Mouse (Mus musculus): ENCODE data around the gene Psat1. TPM values are rescaled to one million over a fixed set of nuclear protein-coding genes. Genes with fewer than 3 reads are reported as not detected.
A peak's percentile ranks its signal among the peaks of the same experiment; 100 is the strongest.

Psat1 gene
- polyA plus RNA-seq (2014; fragmentation: Nextera tagmentation; extraction: Ambion mirVana), result 88.6 and 97.9 TPM in 2 replicates

DNA sequence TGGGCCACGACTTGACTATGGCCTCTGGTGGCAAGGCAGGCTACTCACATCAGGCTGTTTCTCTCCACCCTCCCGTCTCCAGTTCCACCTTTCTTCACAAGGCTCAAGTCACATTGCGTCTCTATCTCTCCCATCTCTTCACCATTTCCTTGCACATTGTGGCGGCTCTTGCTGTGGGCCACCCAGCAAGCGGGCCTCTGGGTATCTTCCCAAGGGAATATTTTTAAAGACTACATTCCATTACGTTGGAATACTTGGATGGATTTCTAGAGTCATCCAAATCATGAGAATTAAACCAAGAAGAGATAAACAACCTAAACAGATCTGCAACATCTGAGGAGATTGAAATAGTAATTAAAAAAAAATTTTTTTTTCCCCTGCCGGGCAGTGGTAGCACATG is at the start of gene Psat1:
Gene Psat1 (minus strand): TSS at position 101 of the 400 bp plus-strand sequence.
- DNase-seq (ENCODE audit: low spot score) (no peak), ATAC-seq (ENCODE audit: insufficient number of reproducible peaks, low FRiP score, low TSS enrichment, low read depth) (no peak)
- Histone ChIP-seq H3K4me1 (ENCODE audit: control insufficient read depth, insufficient read depth, low read length) (no peaks in the 10 kb centered on the region), H3K27me3 (ENCODE audit: control insufficient read depth, insufficient read depth, low read length) (no peaks in the 10 kb centered on the region), H3K4me2 (ENCODE audit: low read depth, severe bottlenecking) (no peak within 1 kb of the TSS), H3K27ac (replicated peaks; ENCODE audit: low read depth, low read length) (no peak within 1 kb of the TSS), H3K9ac (ENCODE audit: low read length) (no peak within 1 kb of the TSS), H3K36me3 (ENCODE audit: control insufficient read depth, insufficient read depth, low read length) (no peaks in the 10 kb centered on the region), H3K4me3 (ENCODE audit: low read depth, low read length) (no peak within 1 kb of the TSS), H3K9me3 (ENCODE audit: control insufficient read depth, low read length) (no peaks in the 10 kb centered on the region)
- 88% methylated on average over 7 of the region's 7 CpGs for WGBS

DNA sequence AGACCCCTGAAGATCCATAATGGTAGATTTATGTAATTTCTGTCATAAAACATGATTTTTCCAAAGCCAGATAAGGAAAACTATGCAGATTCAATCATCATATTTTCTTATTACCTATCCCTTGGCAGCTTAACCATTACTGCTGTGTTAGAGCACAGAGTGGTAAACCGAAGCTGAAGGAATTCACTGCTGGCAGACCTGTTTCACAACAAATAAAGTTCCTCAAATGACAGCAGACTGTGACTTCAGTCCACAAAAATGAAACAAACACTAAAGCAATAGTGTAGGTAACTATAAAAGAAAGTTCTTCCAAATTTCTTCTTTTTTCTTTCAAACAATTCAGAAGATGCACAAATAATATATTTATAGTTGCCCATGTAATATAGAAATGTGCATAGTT is 43.0 kb upstream of the Psat1 start:
- Histone ChIP-seq H3K36me3 (ENCODE audit: control insufficient read depth, insufficient read depth, low read length) (no peaks in the 10 kb centered on the region), H3K27ac (replicated peaks; ENCODE audit: low read depth, low read length) (no peak overlapping the region), H3K4me2 (ENCODE audit: low read depth, severe bottlenecking) (no peak overlapping the region), H3K27me3 (ENCODE audit: control insufficient read depth, insufficient read depth, low read length) (no peaks in the 10 kb centered on the region), H3K9me3 (ENCODE audit: control insufficient read depth, low read length) (no peaks in the 10 kb centered on the region), H3K4me3 (ENCODE audit: low read depth, low read length) (no peak overlapping the region), H3K9ac (ENCODE audit: low read length) (no peak overlapping the region), H3K4me1 (ENCODE audit: control insufficient read depth, insufficient read depth, low read length) (no peaks in the 10 kb centered on the region)
- ATAC-seq (ENCODE audit: insufficient number of reproducible peaks, low FRiP score, low TSS enrichment, low read depth) (no peak), DNase-seq (ENCODE audit: low spot score) (no peak)
- WGBS, result 87% methylated on average over 1 of the region's 1 CpGs

DNA sequence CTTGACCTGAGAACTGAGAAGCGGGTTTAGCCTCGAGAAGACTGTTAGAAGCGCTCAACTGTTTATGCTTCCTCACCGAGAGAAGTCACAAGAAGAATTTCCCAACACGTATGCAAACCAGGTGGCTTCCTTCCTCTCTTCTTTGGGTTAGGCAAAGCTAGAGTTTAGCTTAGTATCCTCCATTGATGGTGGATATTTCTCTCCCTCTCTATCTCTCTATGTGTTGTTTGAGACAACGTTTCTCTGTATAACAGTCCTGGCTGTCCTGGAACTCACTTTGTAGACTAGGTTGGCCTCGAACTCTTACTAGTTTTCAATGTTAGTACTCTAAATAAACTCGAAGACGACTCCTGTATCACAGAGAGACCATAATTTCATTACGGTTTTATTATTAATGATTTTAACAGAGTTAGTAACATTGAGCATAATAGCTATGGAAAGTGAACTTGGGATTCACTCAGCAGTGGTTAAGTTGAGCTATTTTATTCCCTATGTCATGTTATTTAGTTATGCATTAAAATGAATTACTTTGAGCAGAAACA is 38.1 kb upstream of the Psat1 start:
- 0 out of 2 replicates have a peak overlapping the region, but pooled peaks have one; percentile 90 for H3K27ac ChIP-seq (replicated peaks; ENCODE audit: low read depth, low read length)
- 29% methylated on average over 10 of the region's 10 CpGs for WGBS
- H3K27me3 ChIP-seq (ENCODE audit: control insufficient read depth, insufficient read depth, low read length), result no peaks in the 10 kb centered on the region
- H3K9ac ChIP-seq (ENCODE audit: low read length), result peak overlapping the region; percentile 94; the same call in 1 of the 2 replicates
- H3K4me1 ChIP-seq (ENCODE audit: control insufficient read depth, insufficient read depth, low read length), result no peaks in the 10 kb centered on the region
- H3K36me3 ChIP-seq (ENCODE audit: control insufficient read depth, insufficient read depth, low read length), result peaks cover 3% of the 10 kb centered on the region; the same call in 1 of the 2 replicates
- peak overlapping the region; percentile 81 for H3K4me3 ChIP-seq (ENCODE audit: low read depth, low read length)
- DNase-seq (ENCODE audit: low spot score) (no peak), ATAC-seq (ENCODE audit: insufficient number of reproducible peaks, low FRiP score, low TSS enrichment, low read depth) (no peak)
- H3K4me2 ChIP-seq (ENCODE audit: low read depth, severe bottlenecking), result peak overlapping the region; percentile 71
- no peaks in the 10 kb centered on the region for H3K9me3 ChIP-seq (ENCODE audit: control insufficient read depth, low read length)

DNA sequence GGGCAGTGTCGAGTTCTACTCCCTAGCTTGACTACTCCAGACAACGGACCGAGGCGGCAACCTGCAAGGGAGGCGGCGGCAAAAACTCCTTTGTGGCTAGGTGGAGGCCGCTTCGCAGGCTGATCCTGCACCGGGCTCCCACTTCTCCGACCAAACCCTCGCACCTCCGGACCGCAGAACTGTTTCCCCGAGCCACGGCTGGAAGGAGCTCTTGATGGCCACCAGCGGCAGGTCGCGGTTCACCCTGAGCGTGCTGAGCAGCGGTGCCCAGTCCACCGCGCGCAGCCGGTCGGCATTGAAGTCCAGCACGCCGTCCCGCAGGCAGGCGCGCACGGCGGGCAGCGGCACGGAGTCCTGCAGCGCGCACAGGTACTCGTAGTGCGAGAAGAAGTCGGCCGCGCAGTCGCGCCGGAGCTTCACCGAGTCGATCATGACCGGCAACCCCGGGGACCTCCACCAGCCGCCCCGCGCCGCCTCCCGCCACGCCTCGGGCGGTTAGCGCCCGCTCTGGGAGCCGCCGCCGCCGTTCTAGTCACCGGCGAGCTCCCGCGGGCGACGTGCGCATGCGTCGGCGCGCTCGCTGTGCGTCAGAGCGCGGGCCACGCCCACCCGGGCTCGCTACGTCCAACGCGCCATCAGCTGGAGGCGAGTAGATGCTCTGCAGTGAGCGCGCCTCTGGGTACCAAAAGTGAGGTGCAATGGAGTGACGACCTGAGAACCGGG is 37.5 kb upstream of the Psat1 start, which contains the start of gene Cep78:
Gene Cep78 (minus strand): TSS at position 541 of the 723 bp plus-strand sequence.
- peak within 1 kb of the TSS; percentile 90 for H3K27ac ChIP-seq (replicated peaks; ENCODE audit: low read depth, low read length)
- under 1% methylated on average over 81 of the region's 88 CpGs for WGBS
- ATAC-seq (ENCODE audit: insufficient number of reproducible peaks, low FRiP score, low TSS enrichment, low read depth) (peak; percentile 87), DNase-seq (ENCODE audit: low spot score) (peak; percentile 92)
- no peaks in the 10 kb centered on the region for H3K9me3 ChIP-seq (ENCODE audit: control insufficient read depth, low read length)
- H3K27me3 ChIP-seq (ENCODE audit: control insufficient read depth, insufficient read depth, low read length), result no peaks in the 10 kb centered on the region
- H3K36me3 ChIP-seq (ENCODE audit: control insufficient read depth, insufficient read depth, low read length), result peaks cover 3% of the 10 kb centered on the region; the same call in 1 of the 2 replicates
- H3K4me3 ChIP-seq (ENCODE audit: low read depth, low read length), result peak within 1 kb of the TSS; percentile 81
- no peaks in the 10 kb centered on the region for H3K4me1 ChIP-seq (ENCODE audit: control insufficient read depth, insufficient read depth, low read length)
- peak within 1 kb of the TSS; percentile 71 for H3K4me2 ChIP-seq (ENCODE audit: low read depth, severe bottlenecking)
- H3K9ac ChIP-seq (ENCODE audit: low read length), result peak within 1 kb of the TSS; percentile 94

DNA sequence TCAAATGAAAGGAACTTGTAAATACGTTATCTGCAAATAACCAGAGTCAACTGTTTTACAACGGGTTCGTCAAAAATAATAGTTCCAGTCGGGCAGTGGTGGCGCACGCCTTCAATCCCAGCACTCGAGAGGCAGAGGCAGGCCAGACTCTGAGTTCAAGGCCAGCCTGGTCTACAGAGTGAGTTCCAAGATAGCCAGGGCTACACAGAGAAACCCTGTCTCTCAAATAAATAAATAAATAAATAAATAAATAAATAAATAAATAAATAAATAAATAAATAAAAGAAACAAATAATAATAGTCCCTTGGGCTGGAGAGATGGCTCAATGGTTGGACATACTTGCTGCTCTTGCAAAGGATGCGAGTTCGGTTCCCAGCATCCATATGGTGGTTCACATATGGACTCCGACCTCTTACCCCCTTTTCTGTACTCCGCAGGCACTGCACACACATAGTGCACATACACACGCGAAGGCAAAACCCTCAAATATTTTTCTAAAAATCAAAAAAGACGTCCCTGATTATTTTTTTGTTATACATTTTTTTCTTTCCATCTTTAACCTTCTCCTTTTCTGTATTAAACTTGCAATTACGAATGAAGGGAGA is 36.7 kb upstream of the Psat1 start:
- Histone ChIP-seq H3K9me3 (ENCODE audit: control insufficient read depth, low read length) (no peaks in the 10 kb centered on the region), H3K27me3 (ENCODE audit: control insufficient read depth, insufficient read depth, low read length) (no peaks in the 10 kb centered on the region), H3K36me3 (ENCODE audit: control insufficient read depth, insufficient read depth, low read length) (peaks cover 3% of the 10 kb centered on the region; the same call in 1 of the 2 replicates), H3K4me2 (ENCODE audit: low read depth, severe bottlenecking) (peak overlapping the region; percentile 71), H3K9ac (ENCODE audit: low read length) (peak overlapping the region; percentile 94), H3K27ac (replicated peaks; ENCODE audit: low read depth, low read length) (no peak overlapping the region), H3K4me3 (ENCODE audit: low read depth, low read length) (peak overlapping the region; percentile 81), H3K4me1 (ENCODE audit: control insufficient read depth, insufficient read depth, low read length) (no peaks in the 10 kb centered on the region)
- DNase-seq (ENCODE audit: low spot score), result peak; percentile 48
- no peak for ATAC-seq (ENCODE audit: insufficient number of reproducible peaks, low FRiP score, low TSS enrichment, low read depth)
- 53% methylated on average over 15 of the region's 15 CpGs for WGBS

DNA sequence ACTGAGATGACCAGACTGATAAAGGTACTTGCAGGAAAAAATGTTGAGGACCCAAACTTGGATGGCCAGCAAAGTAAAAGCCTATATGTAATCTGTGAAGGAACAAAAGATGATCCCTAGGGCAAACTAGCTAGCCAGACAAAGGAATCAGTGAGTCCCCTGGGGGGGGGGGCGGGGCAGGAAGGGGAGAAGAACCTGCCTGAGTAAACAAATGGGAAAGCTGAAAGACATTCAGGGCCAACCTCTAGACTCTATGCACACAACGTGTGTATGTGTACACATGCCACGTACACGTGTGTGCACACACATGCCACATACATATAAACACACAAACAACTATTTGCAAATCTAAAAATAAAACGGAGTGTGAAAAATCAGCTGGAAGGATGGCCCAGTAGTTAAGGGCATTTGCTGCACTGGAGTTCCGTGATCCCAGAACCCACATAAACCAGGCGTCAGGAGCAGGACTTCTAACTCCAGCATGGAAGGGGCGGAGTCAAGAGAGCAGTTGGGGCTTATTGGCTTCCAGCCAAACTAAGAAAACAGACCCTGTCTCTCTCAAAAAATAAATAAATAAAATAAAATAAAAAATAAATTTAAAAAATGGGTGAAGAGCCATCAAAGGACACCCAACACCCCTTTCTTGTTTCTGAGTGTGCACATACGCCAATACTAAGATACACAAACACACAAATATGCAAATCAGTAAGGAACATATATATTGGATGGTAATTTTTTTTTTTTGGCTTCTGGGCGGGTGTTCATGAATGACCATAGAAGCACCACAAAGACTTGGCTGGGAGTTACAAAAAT is 36.0 kb upstream of the Psat1 start:
- ATAC-seq (ENCODE audit: insufficient number of reproducible peaks, low FRiP score, low TSS enrichment, low read depth), result no peak
- peak; percentile 39 for DNase-seq (ENCODE audit: low spot score)
- Histone ChIP-seq H3K27me3 (ENCODE audit: control insufficient read depth, insufficient read depth, low read length) (no peaks in the 10 kb centered on the region), H3K4me3 (ENCODE audit: low read depth, low read length) (no peak overlapping the region), H3K27ac (replicated peaks; ENCODE audit: low read depth, low read length) (no peak overlapping the region), H3K9me3 (ENCODE audit: control insufficient read depth, low read length) (no peaks in the 10 kb centered on the region), H3K9ac (ENCODE audit: low read length) (no peak overlapping the region), H3K4me2 (ENCODE audit: low read depth, severe bottlenecking) (0 out of 2 replicates have a peak overlapping the region, but pooled peaks have one; percentile 8), H3K4me1 (ENCODE audit: control insufficient read depth, insufficient read depth, low read length) (no peaks in the 10 kb centered on the region), H3K36me3 (ENCODE audit: control insufficient read depth, insufficient read depth, low read length) (peaks cover 5% of the 10 kb centered on the region; the same call in 1 of the 2 replicates)
- 53% methylated on average over 10 of the region's 10 CpGs for WGBS

DNA sequence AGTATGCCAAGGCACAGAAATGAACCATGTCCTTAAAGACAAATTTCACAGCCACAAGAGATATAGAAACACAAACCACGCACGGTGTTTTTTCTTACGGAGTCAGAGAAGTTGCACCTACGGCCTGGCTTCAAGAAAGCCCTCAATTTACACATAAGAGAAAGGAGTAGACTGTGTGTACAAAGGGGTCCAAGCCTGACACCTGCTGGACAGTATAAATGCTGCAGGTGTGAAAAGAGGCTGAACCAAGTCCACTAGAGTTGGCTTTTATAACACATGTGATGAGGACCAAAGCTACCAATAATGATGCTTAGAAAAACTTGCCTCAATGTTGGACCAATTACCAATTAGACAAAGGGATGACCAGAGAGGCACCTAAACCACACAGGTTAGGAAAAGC is 34.7 kb upstream of the Psat1 start:
- H3K4me1 ChIP-seq (ENCODE audit: control insufficient read depth, insufficient read depth, low read length), result no peaks in the 10 kb centered on the region
- no peak overlapping the region for H3K27ac ChIP-seq (replicated peaks; ENCODE audit: low read depth, low read length)
- WGBS, result 74% methylated on average over 4 of the region's 4 CpGs
- no peak overlapping the region for H3K4me2 ChIP-seq (ENCODE audit: low read depth, severe bottlenecking)
- no peaks in the 10 kb centered on the region for H3K9me3 ChIP-seq (ENCODE audit: control insufficient read depth, low read length)
- no peak overlapping the region for H3K9ac ChIP-seq (ENCODE audit: low read length)
- no peak overlapping the region for H3K4me3 ChIP-seq (ENCODE audit: low read depth, low read length)
- H3K36me3 ChIP-seq (ENCODE audit: control insufficient read depth, insufficient read depth, low read length), result peaks cover 5% of the 10 kb centered on the region; the same call in 1 of the 2 replicates
- no peaks in the 10 kb centered on the region for H3K27me3 ChIP-seq (ENCODE audit: control insufficient read depth, insufficient read depth, low read length)
- DNase-seq (ENCODE audit: low spot score) (peak; percentile 77), ATAC-seq (ENCODE audit: insufficient number of reproducible peaks, low FRiP score, low TSS enrichment, low read depth) (no peak)

DNA sequence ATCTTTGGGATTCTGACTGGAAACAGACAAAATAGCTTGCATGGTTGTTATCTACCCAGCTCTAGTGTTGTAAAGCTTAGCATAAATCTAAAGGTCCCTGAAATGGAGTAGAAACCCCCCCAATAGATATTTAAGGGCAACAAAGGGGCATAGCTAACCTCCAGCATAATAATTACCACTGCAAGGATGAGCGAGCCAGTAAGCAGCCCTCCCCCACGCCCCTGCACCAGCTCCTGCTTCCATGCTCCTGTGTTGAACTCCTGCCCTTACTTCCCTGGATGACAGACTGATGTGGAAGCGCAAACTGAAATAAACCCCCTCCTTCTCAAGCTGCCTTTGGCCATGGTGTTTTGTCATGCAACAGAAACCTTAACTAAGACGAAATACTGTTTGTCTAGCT is 26.2 kb upstream of the Psat1 start:
- Histone ChIP-seq H3K4me2 (ENCODE audit: low read depth, severe bottlenecking) (no peak overlapping the region), H3K9ac (ENCODE audit: low read length) (no peak overlapping the region), H3K36me3 (ENCODE audit: control insufficient read depth, insufficient read depth, low read length) (peaks cover 7% of the 10 kb centered on the region), H3K4me3 (ENCODE audit: low read depth, low read length) (no peak overlapping the region), H3K27me3 (ENCODE audit: control insufficient read depth, insufficient read depth, low read length) (no peaks in the 10 kb centered on the region), H3K9me3 (ENCODE audit: control insufficient read depth, low read length) (no peaks in the 10 kb centered on the region), H3K4me1 (ENCODE audit: control insufficient read depth, insufficient read depth, low read length) (no peaks in the 10 kb centered on the region), H3K27ac (replicated peaks; ENCODE audit: low read depth, low read length) (no peak overlapping the region)
- ATAC-seq (ENCODE audit: insufficient number of reproducible peaks, low FRiP score, low TSS enrichment, low read depth) (no peak), DNase-seq (ENCODE audit: low spot score) (no peak)
- 76% methylated on average over 4 of the region's 4 CpGs for WGBS

Measured in limb, embryonic 11.5 days (tissue).